Mouse (Mus musculus) neural tube, embryonic 15.5 days (tissue): Measurements from ENCODE around the gene Slc39a1. TPM values are rescaled to one million over a fixed set of nuclear protein-coding genes. Genes with fewer than 3 reads are reported as not detected.

Experiments used
- ATAC-seq: fragments of 200-750 bp; cut with Nextera tagmentation; 2 replicates; pipeline ENCODE4 v1.8.0; 2017; ENCODE audit warnings: mild to moderate bottlenecking, moderate TSS enrichment, moderate library complexity; ENCODE audit not compliant: low FRiP score
- H3K27ac ChIP-seq: fragments of 300-500 bp; sonication (generic); replicated peaks from 2 replicates; pipeline ENCODE4 v1.5.1; 2015; ENCODE audit warnings: mild to moderate bottlenecking, inconsistent platforms
- H3K27me3 ChIP-seq: fragments of 300-500 bp; sonication (generic); replicated peaks from 2 replicates; pipeline ENCODE4 v1.6.1; 2015; ENCODE audit warnings: inconsistent platforms
- H3K36me3 ChIP-seq: fragments of 300-500 bp; sonication (generic); 2 replicates; pipeline ENCODE4 v1.6.1; 2015; ENCODE audit warnings: inconsistent platforms
- H3K4me1 ChIP-seq: fragments of 300-500 bp; sonication (generic); 2 replicates; pipeline ENCODE4 v1.6.1; 2015; ENCODE audit warnings: inconsistent platforms
- H3K4me2 ChIP-seq: fragments of 300-500 bp; sonication (generic); 2 replicates; pipeline ENCODE4 v1.6.1; 2015; ENCODE audit warnings: inconsistent platforms, mild to moderate bottlenecking, moderate library complexity
- H3K4me3 ChIP-seq: fragments of 300-500 bp; sonication (generic); replicated peaks from 2 replicates; pipeline ENCODE4 v1.5.1; 2015; ENCODE audit warnings: mild to moderate bottlenecking, inconsistent platforms
- H3K9ac ChIP-seq: fragments of 300-500 bp; sonication (generic); replicated peaks from 2 replicates; pipeline ENCODE4 v1.6.1; 2015; ENCODE audit warnings: mild to moderate bottlenecking, inconsistent platforms
- H3K9me3 ChIP-seq: fragments of 300-500 bp; sonication (generic); replicated peaks from 2 replicates; pipeline ENCODE4 v1.6.1; 2016; ENCODE audit warnings: inconsistent platforms
- WGBS: fragments of 180-500 bp; shearing (Covaris S2); methylation state at CpG from one replicate; pipeline ENCODE4 v1.1.7; 2015; ENCODE audit warnings: mixed read lengths; 5-methylcytosine and 5-hydroxymethylcytosine counted together
- polyA plus RNA-seq: library from polyadenylated mRNA; unstranded; fragments of >200 nt; fragmentation: Nextera tagmentation; extraction: Ambion mirVana; gene quantifications from 2 replicates; pipeline ENCODE4 v1.2.1, GENCODE M21; 2015

The Slc39a1 gene
- polyA plus RNA-seq, 1 experiment from 2014 or later = 49.3 TPM

GRCm38 (mm10) chr3:90255784-90256353 lies 7.9 kb downstream of the Slc39a1 start:
- Histone ChIP-seq H3K27me3 (no peaks in the 10 kb centered on the region), H3K27ac (no peak overlapping the region), H3K4me2 (peak overlapping the region; percentile 81), H3K36me3 (peaks cover 42% of the 10 kb centered on the region), H3K4me3 (peak overlapping the region; percentile 4; the same call in 1 of the 2 replicates), H3K9me3 (no peaks in the 10 kb centered on the region), H3K4me1 (peaks cover 26% of the 10 kb centered on the region), H3K9ac (peak overlapping the region; percentile 17; the same call in 1 of the 2 replicates)
- no peak for ATAC-seq
- 94% methylated on average over 14 of the region's 14 CpGs for WGBS

- no peaks in the 10 kb centered on the region for H3K9me3 ChIP-seq
- no peak for ATAC-seq
- H3K36me3 ChIP-seq = peaks cover 43% of the 10 kb centered on the region
- 90% methylated on average over 19 of the region's 19 CpGs for WGBS
- H3K27me3 ChIP-seq = no peaks in the 10 kb centered on the region
- H3K27ac ChIP-seq = no peak overlapping the region
- no peak overlapping the region for H3K9ac ChIP-seq
- peaks cover 24% of the 10 kb centered on the region for H3K4me1 ChIP-seq
- no peak overlapping the region for H3K4me3 ChIP-seq
- H3K4me2 ChIP-seq = no peak overlapping the region
These were observed 9.0 kb downstream of the Slc39a1 start for GRCm38 (mm10) chr3:90256731-90257530.

- no peaks in the 10 kb centered on the region for H3K27me3 ChIP-seq
- no peak overlapping the region for H3K4me3 ChIP-seq
- no peak overlapping the region for H3K27ac ChIP-seq
- no peak overlapping the region for H3K9ac ChIP-seq
- peaks cover 58% of the 10 kb centered on the region for H3K36me3 ChIP-seq
- H3K9me3 ChIP-seq = no peaks in the 10 kb centered on the region
- 97% methylated on average over 4 of the region's 4 CpGs for whole genome bisulfite sequencing
- no peak overlapping the region for H3K4me2 ChIP-seq
- ATAC-seq = no peak
- H3K4me1 ChIP-seq = peaks cover 20% of the 10 kb centered on the region
These were observed 10.5 kb downstream of the Slc39a1 start for GRCm38 (mm10) chr3:90258521-90258920.

- H3K9ac ChIP-seq = no peak overlapping the region
- H3K36me3 ChIP-seq = peaks cover 62% of the 10 kb centered on the region
- ATAC-seq = no peak
- H3K4me1 ChIP-seq = peaks cover 13% of the 10 kb centered on the region
- H3K4me3 ChIP-seq = no peak overlapping the region
- 93% methylated on average over 5 of the region's 5 CpGs for WGBS
- H3K27me3 ChIP-seq = no peaks in the 10 kb centered on the region
- no peaks in the 10 kb centered on the region for H3K9me3 ChIP-seq
- no peak overlapping the region for H3K27ac ChIP-seq
- H3K4me2 ChIP-seq = no peak overlapping the region
These were observed 15.3 kb downstream of the Slc39a1 start for GRCm38 (mm10) chr3:90263121-90263771.

- peak overlapping the region; percentile 97 for H3K27ac ChIP-seq
- WGBS = 35% methylated on average over 10 of the region's 10 CpGs
- H3K36me3 ChIP-seq = peaks cover 50% of the 10 kb centered on the region
- ATAC-seq = no peak
- H3K27me3 ChIP-seq = no peaks in the 10 kb centered on the region
- H3K9me3 ChIP-seq = no peaks in the 10 kb centered on the region
- H3K4me2 ChIP-seq = peak overlapping the region; percentile 74
- H3K9ac ChIP-seq = peak overlapping the region; percentile 89; the same call in 1 of the 2 replicates
- peak overlapping the region; percentile 83 for H3K4me3 ChIP-seq
- H3K4me1 ChIP-seq = peaks cover 13% of the 10 kb centered on the region
These were observed 16.7 kb downstream of the Slc39a1 start for GRCm38 (mm10) chr3:90264687-90265033.

- H3K4me3 ChIP-seq = peak within 1 kb of the TSS; percentile 83
- peak within 1 kb of the TSS; percentile 74 for H3K4me2 ChIP-seq
- WGBS = under 1% methylated on average over 66 of the region's 87 CpGs
- H3K9ac ChIP-seq = peak within 1 kb of the TSS; percentile 89
- peak; percentile 88 for ATAC-seq
- H3K4me1 ChIP-seq = peaks cover 13% of the 10 kb centered on the region
- peaks cover 49% of the 10 kb centered on the region for H3K36me3 ChIP-seq
- peak within 1 kb of the TSS; percentile 97 for H3K27ac ChIP-seq
- H3K9me3 ChIP-seq = no peaks in the 10 kb centered on the region
- H3K27me3 ChIP-seq = no peaks in the 10 kb centered on the region
These were observed 17.3 kb downstream of the Slc39a1 start, which contains the start of gene Dennd4b for GRCm38 (mm10) chr3:90265034-90265931. Gene Dennd4b (plus strand): TSS chr3:90265185.

- Histone ChIP-seq H3K27ac (peak overlapping the region; percentile 97), H3K4me2 (peak overlapping the region; percentile 74), H3K4me3 (peak overlapping the region; percentile 83), H3K9me3 (no peaks in the 10 kb centered on the region), H3K27me3 (no peaks in the 10 kb centered on the region), H3K4me1 (peaks cover 13% of the 10 kb centered on the region), H3K36me3 (peaks cover 46% of the 10 kb centered on the region), H3K9ac (peak overlapping the region; percentile 89)
- peak; percentile 37 for ATAC-seq
- WGBS = 26% methylated on average over 16 of the region's 16 CpGs
These were observed 18.2 kb downstream of the Slc39a1 start for GRCm38 (mm10) chr3:90265932-90266741.

- WGBS = 94% methylated on average over 20 of the region's 20 CpGs
- Histone ChIP-seq H3K36me3 (peaks cover 36% of the 10 kb centered on the region), H3K4me1 (peaks cover 13% of the 10 kb centered on the region), H3K9me3 (no peaks in the 10 kb centered on the region), H3K4me2 (peak overlapping the region; percentile 74; the same call in 1 of the 2 replicates), H3K9ac (peak overlapping the region; percentile 89; the same call in 1 of the 2 replicates), H3K27me3 (no peaks in the 10 kb centered on the region), H3K4me3 (no peak overlapping the region; the same call in 1 of the 2 replicates), H3K27ac (no peak overlapping the region)
- ATAC-seq = no peak
These were observed 19.2 kb downstream of the Slc39a1 start for GRCm38 (mm10) chr3:90266901-90267775.

GRCm38 (mm10) chr3:90268190-90268589 lies 20.2 kb downstream of the Slc39a1 start:
- WGBS = 96% methylated on average over 11 of the region's 11 CpGs
- Histone ChIP-seq H3K27ac (no peak overlapping the region), H3K9ac (no peak overlapping the region), H3K27me3 (no peaks in the 10 kb centered on the region), H3K4me3 (no peak overlapping the region), H3K4me2 (no peak overlapping the region), H3K9me3 (no peaks in the 10 kb centered on the region), H3K36me3 (peaks cover 32% of the 10 kb centered on the region), H3K4me1 (peaks cover 13% of the 10 kb centered on the region)
- no peak for ATAC-seq

GRCm38 (mm10) chr3:90268971-90269370 lies 21.0 kb downstream of the Slc39a1 start:
- ATAC-seq = no peak
- Histone ChIP-seq H3K9ac (no peak overlapping the region), H3K4me2 (no peak overlapping the region), H3K27ac (no peak overlapping the region), H3K4me1 (peaks cover 13% of the 10 kb centered on the region), H3K4me3 (no peak overlapping the region), H3K36me3 (peaks cover 32% of the 10 kb centered on the region), H3K27me3 (no peaks in the 10 kb centered on the region), H3K9me3 (no peaks in the 10 kb centered on the region)
- WGBS = 90% methylated on average over 16 of the region's 16 CpGs
